Mouse (Mus musculus) neural tube, embryonic 10.5 days (tissue): ENCODE data around the gene Msto1.
A peak's percentile ranks its signal among the peaks of the same experiment; 100 is the strongest.
"Not testable (repeated sequence)": the region's sequence is repeated elsewhere in the genome, so short reads cannot be mapped to it uniquely, and the experiment has no call there.

Experiments
- DNase-seq: peaks from one replicate; pipeline ENCODE4 v3.0.0-alpha.2; 2017; ENCODE audit warnings: low spot score; ENCODE audit errors: extremely low spot score

Gene Msto1

DNA sequence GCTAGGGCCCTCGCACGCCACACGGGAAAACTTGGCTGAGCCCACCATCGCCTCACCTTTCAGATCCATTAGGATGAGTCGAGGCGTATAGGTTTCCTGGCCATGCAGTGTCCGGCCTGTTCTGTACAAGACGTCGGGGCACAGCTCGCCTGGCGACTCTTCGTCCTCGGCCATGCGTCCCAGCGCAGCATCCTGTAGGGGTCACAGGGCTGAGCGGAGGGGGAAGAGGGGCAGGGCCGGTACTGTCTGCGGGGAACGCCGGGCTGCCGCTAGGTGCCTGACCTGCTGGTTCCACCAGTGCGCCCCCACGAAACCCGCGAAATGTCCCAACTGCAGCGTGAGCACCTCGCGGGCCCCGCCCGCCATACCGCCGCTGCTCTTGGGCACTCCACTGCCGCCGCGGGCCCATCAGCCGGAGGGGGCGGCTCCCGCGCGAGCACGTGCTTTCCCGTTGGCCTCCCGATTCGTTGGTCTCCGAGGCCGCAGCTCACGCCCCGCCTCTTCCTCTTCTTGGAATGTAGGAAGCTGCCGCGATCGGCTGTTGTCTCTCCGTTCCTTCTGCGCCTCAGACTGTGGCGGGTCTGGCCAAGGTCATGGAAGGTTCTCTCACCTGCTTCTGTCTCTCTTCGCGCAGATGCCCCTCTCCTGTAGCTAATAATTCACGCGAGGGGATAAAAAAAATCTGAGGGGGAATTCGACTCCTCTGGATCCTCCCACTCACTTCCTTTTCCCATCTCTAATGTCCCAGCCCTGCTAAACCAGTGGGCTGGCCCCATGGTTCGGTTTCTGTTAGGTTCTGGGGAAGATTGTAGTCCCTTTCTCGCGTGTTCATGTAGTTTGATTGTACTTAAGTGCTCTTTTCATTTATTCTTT lies at the start of gene Msto1:
Gene Msto1 (minus strand): TSS at position 489 of the 873 bp plus-strand sequence.
- DNase-seq: peak; percentile 89

DNA sequence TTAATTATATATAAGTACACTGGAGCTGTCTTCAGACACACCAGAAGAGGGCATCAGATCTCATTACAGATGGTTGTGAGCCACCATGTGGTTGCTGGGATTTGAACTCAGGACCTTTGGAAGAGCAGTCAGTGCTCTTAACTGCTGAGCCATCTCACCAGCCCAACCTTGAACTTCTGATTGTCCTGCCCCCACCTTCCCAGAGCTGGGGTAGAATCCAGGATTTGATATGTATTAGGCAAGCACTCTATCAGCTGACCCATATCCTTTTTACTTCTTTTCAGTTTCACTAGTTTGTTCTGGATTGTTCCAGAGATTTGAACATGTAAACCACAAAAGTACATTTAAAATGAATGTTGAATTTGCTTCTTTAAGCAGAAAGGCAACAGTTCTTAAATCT lies 49.4 kb upstream of the Msto1 start:
- DNase-seq: not testable (repeated sequence)

DNA sequence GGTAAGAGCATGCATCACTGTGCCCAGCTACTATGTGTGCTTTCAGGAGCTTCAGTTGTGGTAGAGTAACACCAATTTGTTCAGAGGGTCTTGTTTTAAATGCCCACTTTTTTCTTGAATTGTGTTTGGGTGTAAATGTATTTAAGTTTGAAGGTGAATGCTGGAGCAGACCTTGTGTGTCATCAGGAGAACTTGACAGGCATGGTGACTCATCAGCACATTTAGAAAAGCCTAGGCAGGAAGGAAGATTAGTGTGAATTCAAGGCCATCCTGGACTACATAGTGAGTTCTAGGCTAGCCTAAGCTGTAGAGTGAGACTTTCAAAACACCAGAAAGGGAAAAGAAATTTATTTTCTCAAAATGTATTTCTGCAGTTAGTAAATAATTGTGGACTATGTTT lies 39.9 kb upstream of the Msto1 start:
- DNase-seq: no peak

GRCm38 (mm10) chr3:88953246-88953645 lies 39.4 kb upstream of the Msto1 start:
- no peak for DNase-seq

- no peak for DNase-seq
These were observed 37.6 kb upstream of the Msto1 start for GRCm38 (mm10) chr3:88951327-88951800.

DNA sequence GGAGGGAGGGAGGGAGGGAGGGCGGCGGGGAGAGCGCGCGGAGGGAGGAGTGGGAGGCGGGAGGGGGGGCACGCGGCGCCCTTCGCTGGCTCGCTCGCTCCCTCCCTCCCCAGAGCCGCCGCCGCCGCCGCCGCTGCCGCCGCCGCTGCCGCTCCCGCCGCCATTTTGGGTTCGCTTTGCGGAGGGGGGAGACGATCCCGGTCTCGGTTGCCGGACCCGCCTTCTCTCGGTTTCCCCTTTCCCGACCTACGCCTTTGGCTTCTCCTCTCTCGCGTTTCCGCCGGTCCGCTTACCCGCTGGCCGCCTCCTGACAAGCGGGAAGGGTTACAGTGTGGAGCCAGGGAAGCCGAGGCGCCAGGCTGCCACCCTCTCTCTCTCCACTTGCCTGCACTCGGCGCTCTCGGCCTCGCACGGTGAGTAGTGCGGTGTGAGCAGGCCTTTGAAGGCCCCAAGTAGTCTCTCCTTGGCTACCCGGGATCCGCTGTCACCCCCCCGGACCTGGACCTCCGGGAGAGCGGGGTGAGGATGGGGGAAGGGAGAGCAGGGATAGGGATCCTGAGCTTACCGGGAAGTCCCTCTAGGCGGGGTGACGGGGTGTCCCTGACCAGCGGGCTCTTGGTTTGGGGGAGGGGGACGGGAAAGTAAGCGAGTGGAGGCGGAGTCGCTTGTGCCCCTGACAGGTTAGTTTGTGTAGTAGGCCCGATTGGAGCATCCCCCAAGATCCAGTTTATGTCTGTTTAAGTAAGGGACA lies 37.0 kb upstream of the Msto1 start, which contains the start of the genes Ash1l and Dap3:
Gene Ash1l (plus strand): TSS at position 47 of the 751 bp plus-strand sequence.
Gene Dap3 (minus strand): TSS at position 606 of the 751 bp plus-strand sequence.
- DNase-seq: peak; percentile 89

DNA sequence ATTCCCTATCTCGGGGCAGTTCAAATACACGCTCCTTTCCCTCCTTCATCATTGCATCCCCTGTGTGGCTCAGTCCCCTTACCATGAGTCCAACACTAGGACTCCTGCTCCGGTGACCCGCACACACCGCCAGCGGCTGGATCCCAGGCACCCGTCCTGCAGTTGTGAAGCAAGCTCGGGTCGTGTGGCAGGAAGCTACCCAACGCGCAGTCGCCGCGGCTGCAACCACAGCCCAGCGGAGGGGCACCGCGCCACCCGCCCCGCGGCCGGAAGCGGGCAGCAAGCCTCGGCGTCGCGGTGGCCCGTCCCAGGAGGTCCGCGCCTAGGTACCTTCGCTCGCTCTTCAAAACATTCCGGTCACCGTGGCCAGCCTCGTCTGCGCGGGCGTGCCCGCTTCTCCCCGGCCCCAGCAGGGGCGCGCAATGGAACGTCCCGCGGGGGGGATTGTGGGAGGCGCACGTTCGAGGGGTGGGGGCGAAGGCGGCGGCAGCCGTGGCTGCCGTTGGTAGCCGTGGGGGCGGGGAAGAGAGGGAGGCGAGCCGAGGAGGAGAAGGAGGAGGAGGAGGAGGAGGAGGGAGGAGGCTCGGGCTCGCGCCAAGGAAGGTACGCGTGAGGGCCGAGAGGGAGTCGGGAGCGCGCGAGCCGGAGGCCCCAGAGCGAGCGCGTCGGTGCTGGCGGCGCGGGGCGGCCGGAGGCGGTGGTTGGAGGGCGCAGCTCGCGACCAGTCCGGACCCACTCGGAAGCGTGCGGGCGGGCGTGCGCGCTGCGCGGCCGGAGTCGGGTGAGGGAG lies 36.2 kb upstream of the Msto1 start:
- DNase-seq: peak; percentile 91

- DNase-seq: no peak
These were observed 30.3 kb upstream of the Msto1 start for GRCm38 (mm10) chr3:88944109-88944508.

DNA sequence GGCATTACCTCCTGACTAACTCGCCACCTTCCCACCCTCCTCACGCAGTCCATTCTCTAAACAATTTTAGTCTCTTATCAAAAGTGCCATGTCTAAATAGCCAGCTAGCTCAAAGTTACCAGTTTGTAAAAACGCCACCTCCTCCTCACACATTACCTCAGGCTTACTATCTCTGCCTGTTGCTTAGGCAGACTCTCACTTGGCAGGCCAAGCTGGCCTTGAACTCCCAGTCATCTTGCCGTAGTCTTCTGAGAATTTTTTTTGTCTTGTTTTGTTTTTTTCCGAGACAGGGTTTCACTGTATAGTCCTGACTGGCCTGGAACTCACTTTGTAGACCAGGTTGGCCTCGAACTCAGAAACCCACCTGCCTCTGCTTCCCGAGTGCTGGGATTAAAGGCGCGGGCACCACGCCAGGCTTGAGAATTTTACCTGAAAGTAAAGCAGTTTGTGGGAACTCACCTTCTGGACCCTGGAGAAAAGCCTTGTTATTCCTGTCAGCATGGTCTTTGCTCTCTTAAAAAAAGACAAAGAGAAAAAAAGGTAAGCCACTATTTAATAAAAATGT lies 28.6 kb upstream of the Msto1 start:
- no peak for DNase-seq

- no peak for DNase-seq
These were observed 25.9 kb upstream of the Msto1 start for GRCm38 (mm10) chr3:88939749-88940148.

DNA sequence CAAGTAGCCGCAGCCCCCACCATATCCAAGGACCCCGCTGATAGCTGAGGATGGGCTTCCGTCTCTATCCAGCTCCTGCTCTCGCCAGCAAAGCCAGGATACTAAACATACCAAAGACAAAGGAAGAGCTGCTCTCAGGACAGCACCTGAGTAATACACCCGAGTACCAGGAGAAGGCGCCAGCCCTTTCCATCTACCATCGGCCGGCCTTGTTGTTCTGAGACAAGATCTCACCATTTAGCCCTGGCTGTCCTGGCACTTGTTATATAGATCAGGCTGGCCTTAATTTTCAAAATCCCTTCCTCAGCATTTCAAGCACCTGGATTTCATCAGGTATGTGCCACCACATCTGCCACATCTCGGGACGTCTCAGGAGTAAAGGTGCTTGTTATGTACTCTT lies 25.3 kb upstream of the Msto1 start:
- DNase-seq: no peak

- DNase-seq: no peak
These were observed 15.7 kb upstream of the Msto1 start for GRCm38 (mm10) chr3:88929501-88929900.

DNA sequence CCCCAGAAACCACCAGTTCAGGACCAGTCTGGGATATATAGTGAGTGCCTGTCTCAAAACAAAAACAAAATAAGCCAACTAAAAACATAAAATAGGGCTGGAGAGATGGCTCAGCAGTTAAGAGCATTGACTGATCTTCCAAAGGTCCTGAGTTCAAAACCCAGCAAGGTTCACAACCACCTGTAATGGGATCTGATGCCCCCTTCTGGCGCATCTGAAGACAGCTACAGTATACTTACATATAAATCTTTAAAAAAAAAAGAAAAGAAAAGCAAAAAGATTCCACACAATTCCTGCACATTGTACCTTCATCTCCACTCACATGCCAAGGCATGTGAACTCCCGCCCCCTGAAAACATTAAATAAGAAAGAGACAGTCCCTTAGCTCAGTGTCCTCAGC lies 11.9 kb upstream of the Msto1 start:
- no peak for DNase-seq

GRCm38 (mm10) chr3:88923989-88924591 lies 10.3 kb upstream of the Msto1 start:
- DNase-seq: no peak

GRCm38 (mm10) chr3:88921411-88921810 lies 7.6 kb upstream of the Msto1 start:
- DNase-seq: no peak

- DNase-seq: no peak
These were observed 5.2 kb upstream of the Msto1 start for GRCm38 (mm10) chr3:88918981-88919380.

GRCm38 (mm10) chr3:88914384-88914810 lies 598 bp upstream of the Msto1 start:
- DNase-seq: peak; percentile 28

GRCm38 (mm10) chr3:88912585-88912984 lies 1.2 kb downstream of the Msto1 start:
- DNase-seq: no peak

GRCm38 (mm10) chr3:88906393-88907159 lies 7.2 kb downstream of the Msto1 start:
- no peak for DNase-seq

GRCm38 (mm10) chr3:88905741-88906140 lies 8.1 kb downstream of the Msto1 start:
- no peak for DNase-seq
